Mouse (Mus musculus) MN1 (cell line): ENCODE measurements around the gene Fgfr2.

ENCODE experiments used
- DNase-seq: peaks from one replicate; pipeline ENCODE4 v3.0.0-alpha.2; 2016; ENCODE audit warnings: low spot score

The Fgfr2 gene

DNA sequence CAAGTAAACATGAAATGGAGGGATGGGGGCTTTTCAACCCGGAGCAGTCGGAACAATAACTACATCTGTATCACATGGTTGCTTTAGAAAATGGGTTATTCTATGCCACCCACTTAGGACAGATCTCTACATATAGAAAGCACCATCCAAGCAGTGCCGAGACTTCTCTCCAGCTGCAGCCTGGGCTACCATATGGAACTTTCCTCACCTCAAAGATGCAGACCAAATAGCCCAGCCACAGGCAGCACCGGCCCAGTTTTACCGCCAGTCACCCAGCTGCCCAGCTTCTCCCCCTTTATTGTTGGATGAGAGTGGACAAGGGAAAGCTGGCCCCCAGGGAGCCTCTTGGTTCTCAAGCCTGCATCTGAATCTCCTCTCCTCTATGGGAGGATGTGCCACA is 1172.0 kb downstream of the Fgfr2 start:
- no peak for DNase-seq

DNA sequence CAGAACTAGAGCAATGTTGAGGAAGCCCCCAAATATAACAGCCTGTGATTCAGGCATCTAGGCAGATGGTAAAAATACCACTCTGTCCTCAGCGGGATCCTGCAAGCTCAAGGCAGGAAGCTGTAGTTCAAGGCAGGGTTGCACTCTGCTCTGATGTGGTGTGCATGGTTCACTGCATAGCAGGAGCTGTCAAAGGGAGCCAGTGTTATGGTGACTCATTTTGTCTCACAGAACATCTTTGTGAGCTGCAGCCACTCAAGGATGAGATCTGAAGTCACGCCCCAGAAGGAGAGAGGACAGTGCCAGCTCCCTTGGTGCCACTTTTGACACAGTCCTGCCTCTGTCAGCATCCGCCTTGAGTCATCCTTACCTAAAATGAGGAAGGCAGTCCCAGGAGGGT is 1185.5 kb downstream of the Fgfr2 start:
- DNase-seq: no peak

DNA sequence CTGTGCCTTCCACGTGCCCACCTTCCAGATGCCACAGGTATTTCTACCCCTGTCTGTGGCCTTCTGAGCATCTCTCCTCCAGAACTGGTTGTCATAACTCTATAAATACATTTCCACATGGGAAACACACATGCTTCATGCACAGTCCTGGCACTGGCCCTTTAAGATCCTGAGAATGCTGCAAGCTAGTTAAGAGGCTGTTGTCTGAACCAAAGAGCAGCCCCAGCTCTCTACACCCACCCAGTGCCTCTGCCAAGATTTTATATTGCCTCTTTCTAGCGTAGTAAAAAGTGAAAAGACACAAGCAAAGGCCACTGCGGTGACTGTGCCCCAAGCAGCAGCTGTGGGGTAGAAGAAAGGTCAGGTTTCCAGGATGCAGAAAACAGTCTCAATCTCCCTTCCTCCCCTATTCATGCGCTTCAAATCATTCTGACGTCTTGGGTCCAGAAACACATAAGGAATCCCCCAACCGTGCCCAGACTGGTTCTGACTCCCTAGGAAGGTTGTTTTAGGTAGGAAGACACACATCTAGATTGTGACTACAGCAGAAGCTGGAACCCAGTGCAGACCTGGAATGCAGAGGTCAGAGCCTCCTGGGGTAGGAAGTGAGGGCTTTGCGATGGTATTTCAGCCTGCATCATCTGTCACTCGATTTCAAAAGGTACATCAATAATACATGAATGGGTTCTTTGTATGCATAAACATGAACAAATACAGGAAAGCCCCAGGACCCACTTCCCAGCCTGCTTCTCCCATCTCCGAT is 1195.7 kb downstream of the Fgfr2 start:
- no peak for DNase-seq

- no peak for DNase-seq
These were observed 1205.8 kb downstream of the Fgfr2 start for GRCm38 (mm10) chr7:131917384-131917783.

GRCm38 (mm10) chr7:131909611-131910010 is 1213.5 kb downstream of the Fgfr2 start:
- DNase-seq: peak; percentile 32

DNA sequence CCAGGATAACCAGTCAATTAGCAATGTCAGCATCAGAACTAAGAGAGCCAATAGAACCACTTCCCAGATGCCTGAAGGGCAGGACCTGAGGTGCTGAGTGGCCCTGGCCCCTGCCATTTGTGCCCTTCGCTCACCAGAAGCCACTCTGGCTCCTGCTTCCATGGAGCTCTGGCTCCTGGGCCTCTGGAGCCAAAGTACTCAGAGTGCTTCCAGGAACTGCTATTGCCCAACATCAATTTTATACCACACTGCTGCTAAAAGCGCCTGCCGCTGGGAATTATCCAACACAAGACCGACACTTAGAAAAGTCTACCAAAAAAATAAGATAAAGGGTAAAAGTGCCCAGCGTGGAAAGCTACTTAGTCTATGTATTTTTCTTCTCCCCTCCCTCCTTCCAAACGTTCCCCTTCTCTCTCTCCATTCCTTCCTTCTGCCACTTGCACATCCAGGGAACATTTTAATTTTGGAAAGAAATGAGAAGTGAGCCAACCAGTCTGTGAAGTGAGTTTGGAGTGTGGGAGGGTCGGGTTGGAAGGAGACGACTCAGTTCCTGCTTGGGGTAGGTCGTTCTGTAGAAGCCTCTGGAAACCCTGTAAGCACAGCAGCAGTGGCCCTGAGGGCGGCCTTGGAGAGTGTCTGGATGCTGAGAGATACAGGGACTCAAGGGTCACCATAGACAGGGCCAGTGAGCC is 1216.5 kb downstream of the Fgfr2 start:
- no peak for DNase-seq

- peak; percentile 61 for DNase-seq
These were observed 1223.8 kb downstream of the Fgfr2 start for GRCm38 (mm10) chr7:131899356-131899755.

GRCm38 (mm10) chr7:131897282-131897681 is 1225.9 kb downstream of the Fgfr2 start:
- DNase-seq: peak; percentile 19

GRCm38 (mm10) chr7:131882824-131883223 is 1240.3 kb downstream of the Fgfr2 start:
- no peak for DNase-seq

- DNase-seq: peak; percentile 51
These were observed 1241.1 kb downstream of the Fgfr2 start for GRCm38 (mm10) chr7:131881876-131882615.

- DNase-seq: no peak
These were observed 1243.0 kb downstream of the Fgfr2 start for GRCm38 (mm10) chr7:131880150-131880549.

DNA sequence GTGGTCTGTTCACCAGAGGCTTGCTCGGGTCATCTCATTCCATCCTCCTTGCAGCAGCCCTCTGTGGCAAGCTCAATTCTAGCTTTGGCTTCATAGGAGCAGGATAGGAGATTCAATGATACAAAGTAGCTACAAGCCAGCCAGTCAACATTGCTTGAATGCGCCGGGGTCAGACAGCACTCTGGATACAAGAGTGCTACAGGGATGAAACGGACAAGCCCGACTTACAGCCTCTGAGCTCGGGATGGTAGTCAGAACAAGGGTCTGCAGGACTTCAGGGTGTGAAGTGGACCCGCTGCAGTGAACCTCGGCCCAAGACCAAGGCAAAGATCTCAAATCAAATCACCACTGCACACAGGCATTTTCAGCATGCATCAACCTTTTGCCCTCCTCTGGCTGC is 1244.3 kb downstream of the Fgfr2 start:
- DNase-seq: no peak

- no peak for DNase-seq
These were observed 1262.0 kb downstream of the Fgfr2 start for GRCm38 (mm10) chr7:131861157-131861556.

DNA sequence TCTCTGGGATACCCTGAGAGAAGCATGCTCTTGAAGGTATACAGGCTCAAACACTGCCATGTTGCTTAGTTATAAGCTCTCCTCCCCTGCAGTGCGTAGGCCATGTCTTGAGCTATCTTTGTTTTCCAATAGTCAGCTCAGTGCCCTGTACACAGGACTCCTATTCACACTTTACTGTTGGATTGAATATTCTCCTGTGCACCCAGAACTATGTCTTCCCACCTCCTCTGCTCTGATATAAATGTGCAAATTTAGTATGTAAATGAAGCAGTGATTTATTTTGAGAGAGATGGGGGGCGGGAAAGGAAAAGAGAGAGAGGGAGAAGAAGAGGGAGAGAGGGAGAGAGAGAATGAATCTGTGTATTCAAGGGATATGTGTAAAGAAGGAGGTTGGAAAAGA is 1267.5 kb downstream of the Fgfr2 start:
- DNase-seq: no peak

GRCm38 (mm10) chr7:131850579-131850978 is 1272.6 kb downstream of the Fgfr2 start:
- DNase-seq: no peak

DNA sequence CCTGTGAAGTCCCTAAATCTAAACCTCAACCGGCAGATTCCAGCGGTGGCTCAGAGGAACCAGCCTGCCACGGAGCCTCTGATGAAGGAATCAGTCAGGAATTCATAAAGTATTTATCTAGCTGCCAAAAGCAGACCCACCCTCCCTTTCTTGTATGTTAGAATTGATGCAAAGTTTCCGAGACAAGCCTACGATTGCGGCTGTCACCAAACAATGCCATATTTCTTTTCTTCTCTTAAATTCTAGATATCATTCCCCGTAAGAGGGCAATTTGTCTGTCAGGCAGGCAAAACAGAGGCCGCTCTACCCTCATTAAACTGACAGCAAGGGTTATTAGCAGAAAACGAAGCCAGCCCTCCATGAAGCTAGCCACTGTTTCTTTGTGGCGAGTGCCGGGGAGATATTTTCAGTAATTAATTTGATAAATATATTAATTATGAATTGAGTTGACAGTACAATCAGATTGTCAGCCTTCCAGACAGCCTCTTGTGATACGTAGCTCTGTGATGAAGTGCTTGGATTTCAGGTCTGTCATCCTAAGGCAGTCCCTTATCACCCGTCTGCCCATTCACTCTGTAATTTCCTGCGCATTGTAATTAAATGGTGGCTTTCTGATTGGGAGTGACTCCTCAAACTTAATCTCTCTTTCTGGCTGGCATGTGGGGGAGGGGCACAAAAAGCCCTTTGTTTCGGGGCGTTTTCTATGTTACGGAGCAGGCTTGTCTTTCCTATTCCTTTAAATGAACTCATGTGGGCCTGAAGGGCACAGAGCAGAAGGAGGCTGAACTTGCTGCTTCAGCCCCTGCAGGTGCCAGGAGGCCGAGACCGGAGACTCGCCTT is 1276.9 kb downstream of the Fgfr2 start:
- DNase-seq: no peak

- DNase-seq: no peak
These were observed 1292.9 kb downstream of the Fgfr2 start for GRCm38 (mm10) chr7:131830261-131830660.

DNA sequence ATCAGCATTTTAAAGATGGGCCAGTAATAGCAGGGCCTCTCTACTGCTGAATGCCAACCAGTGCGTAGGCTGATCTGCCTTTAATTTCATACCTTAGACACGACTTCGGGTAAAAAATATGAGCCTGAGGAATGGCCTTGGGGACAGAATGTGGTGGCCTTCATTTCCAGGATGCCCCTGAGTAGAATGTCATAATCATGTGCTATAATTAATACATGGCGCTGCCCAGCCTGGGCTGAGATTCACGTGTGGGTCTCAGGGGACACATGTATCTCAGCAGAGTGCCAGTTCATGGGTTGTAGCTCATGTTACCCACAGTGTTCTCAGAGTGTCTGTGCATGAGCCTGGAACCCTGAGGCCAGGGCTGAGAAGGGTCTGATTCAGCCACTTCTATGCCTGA is 1296.3 kb downstream of the Fgfr2 start:
- no peak for DNase-seq

DNA sequence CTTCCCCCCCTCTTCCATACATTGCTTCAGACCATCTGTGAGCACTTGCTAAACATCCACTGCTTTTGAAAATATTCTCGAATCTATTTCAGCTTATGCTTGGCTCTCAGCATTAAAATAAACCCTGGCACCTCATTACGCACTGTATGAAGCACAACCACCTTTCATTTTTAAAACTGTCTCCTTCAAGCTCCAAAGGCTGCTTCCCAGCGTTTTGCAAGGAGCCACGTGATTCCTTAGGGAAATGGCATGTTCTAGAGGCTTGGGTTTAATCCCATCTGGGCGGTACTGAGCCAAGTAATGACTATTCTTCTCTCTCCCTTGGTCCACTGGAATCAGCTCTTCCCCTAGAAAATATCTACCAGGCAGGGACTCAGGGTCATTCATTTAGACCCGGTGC is 1305.2 kb downstream of the Fgfr2 start:
- DNase-seq: no peak

- no peak for DNase-seq
These were observed 1306.5 kb downstream of the Fgfr2 start for GRCm38 (mm10) chr7:131816641-131817040.

- DNase-seq: no peak
These were observed 1311.0 kb downstream of the Fgfr2 start for GRCm38 (mm10) chr7:131812116-131812515.

- no peak for DNase-seq
These were observed 1312.2 kb downstream of the Fgfr2 start for GRCm38 (mm10) chr7:131810916-131811315.
